ENCODE assay signal across 23 mouse cellular contexts in the genomic region with DNA sequence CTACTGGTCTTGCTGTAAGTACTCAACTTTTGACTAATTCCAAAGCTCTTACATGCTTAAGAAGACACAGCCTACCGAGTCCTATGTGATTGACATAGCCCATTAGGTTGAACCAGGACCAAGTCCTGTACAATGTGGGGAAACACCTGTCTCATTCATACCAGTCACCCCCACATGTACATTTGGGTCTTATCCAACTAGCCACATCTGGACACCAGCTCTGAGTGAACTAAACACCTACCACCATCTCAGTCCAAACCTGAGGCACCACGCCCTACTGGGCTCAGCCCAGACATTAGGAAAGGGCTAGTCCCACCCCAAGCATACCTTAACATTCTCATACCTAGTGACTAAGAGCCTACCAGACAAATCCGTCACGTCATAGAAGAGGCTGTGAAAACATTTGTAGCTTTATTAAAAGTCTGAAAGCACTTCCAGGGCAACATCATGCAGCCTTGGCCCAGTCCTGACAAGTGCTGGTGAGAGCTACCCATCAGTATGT. TPM values are rescaled to one million over a fixed set of nuclear protein-coding genes. Genes with fewer than 3 reads are reported as not detected.
DNase-seq lines count a peak whose midpoint lies in the region; ATAC-seq and TF ChIP-seq lines count a peak whose summit lies in the region.
"Had no signal": no experiment of that assay in that cellular context is flagged by ENCODE, and none has a peak within 500 bp of the region (broad histone marks: within the 10 kb centered on the region; RNA-seq: fewer than 3 reads in every experiment).

No protein-coding gene starts in this region.

- no peak overlapping the region for H3K9ac ChIP-seq in liver, embryonic 13.5 days
- no peak overlapping the region for H3K9ac ChIP-seq in liver, embryonic 11.5 days (ENCODE audit: low read depth, low read length)
- H3K9ac ChIP-seq in lung, postnatal 0 days (replicated peaks; ENCODE audit: low read depth), result no peak overlapping the region
- no peak overlapping the region for H3K9ac ChIP-seq in stomach, postnatal 0 days (ENCODE audit: low read length)
- H3K9ac ChIP-seq: forebrain, postnatal 0 days; heart, embryonic 13.5 days; hindbrain, embryonic 14.5 days had no signal

- H3K4me2 ChIP-seq in liver, embryonic 13.5 days, result no peak overlapping the region
- H3K4me2 ChIP-seq in liver, embryonic 11.5 days, result no peak overlapping the region
- no peak overlapping the region for H3K4me2 ChIP-seq in lung, postnatal 0 days (replicated peaks; ENCODE audit: low read depth, low read length)
- H3K4me2 ChIP-seq in stomach, postnatal 0 days (replicated peaks; ENCODE audit: low read depth), result no peak overlapping the region
- H3K4me2 ChIP-seq: heart, embryonic 13.5 days; hindbrain, embryonic 14.5 days had no signal

- peak; percentile 8; the same call in 1 of the 2 replicates for ATAC-seq in liver, embryonic 13.5 days (ENCODE audit: low read depth)
- no peak for ATAC-seq in liver, embryonic 11.5 days (replicated peaks; ENCODE audit: low FRiP score)
- peak; percentile 53 for ATAC-seq in lung, postnatal 0 days
- peak; percentile 65; the same call in 1 of the 2 replicates for ATAC-seq in stomach, postnatal 0 days (ENCODE audit: low FRiP score, low TSS enrichment)
- ATAC-seq: CD4-positive, CD25-positive, alpha-beta regulatory T cell, adult 4 months; forebrain, embryonic 14.5 days; forebrain, postnatal 0 days; hindbrain, postnatal 0 days had no signal

- peak; percentile 28; the same call in 1 of the 2 replicates for TF ChIP-seq EP300 in lung, postnatal 0 days (IDR thresholded peaks at IDR 0.05)
- TF ChIP-seq EP300 in stomach, postnatal 0 days (optimal IDR thresholded peaks at IDR 0.05), result no peak

- H3K4me3 ChIP-seq in liver, embryonic 13.5 days (replicated peaks), result no peak overlapping the region
- no peak overlapping the region for H3K4me3 ChIP-seq in liver, embryonic 11.5 days (ENCODE audit: low read depth, low read length)
- no peak overlapping the region for H3K4me3 ChIP-seq in lung, postnatal 0 days (ENCODE audit: low read depth, low read length)
- no peak overlapping the region for H3K4me3 ChIP-seq in stomach, postnatal 0 days (ENCODE audit: low read depth, low read length)
- no peak overlapping the region for H3K4me3 ChIP-seq in thymus, adult 2 months (ENCODE audit: control insufficient read depth, insufficient read depth, low read length)
- H3K4me3 ChIP-seq: forebrain, embryonic 10.5 days; gastrocnemius, adult 2 months; heart, embryonic 13.5 days had no signal

- no peak overlapping the region for H3K27ac ChIP-seq in liver, embryonic 13.5 days
- H3K27ac ChIP-seq in liver, embryonic 11.5 days (ENCODE audit: low read depth, low read length), result no peak overlapping the region
- peak overlapping the region; percentile 62; the same call in 1 of the 2 replicates for H3K27ac ChIP-seq in lung, postnatal 0 days (ENCODE audit: low read length)
- 0 out of 2 replicates have a peak overlapping the region, but pooled peaks have one; percentile 24 for H3K27ac ChIP-seq in stomach, postnatal 0 days (replicated peaks)
- H3K27ac ChIP-seq in thymus, adult 2 months (ENCODE audit: control insufficient read depth, insufficient read depth, low read length), result no peak overlapping the region
- H3K27ac ChIP-seq: forebrain, embryonic 10.5 days; gastrocnemius, adult 2 months; heart, embryonic 13.5 days; hindbrain, embryonic 14.5 days; hindbrain, postnatal 0 days had no signal

- no peak for DNase-seq in liver, embryonic 13.5 days
- no peak for DNase-seq in liver, embryonic 11.5 days (ENCODE audit: low spot score)
- no peak for DNase-seq in lung, postnatal 0 days (ENCODE audit: low spot score)
- DNase-seq in lung, postnatal 36 days, result no peak
- DNase-seq in stomach, postnatal 0 days (ENCODE audit: low spot score), result no peak
- no peak for DNase-seq in thymus, adult 2 months
- DNase-seq: adrenal gland, postnatal 10 days; adrenal gland, postnatal 36 days; cerebellum, adult 18-20 months; cerebellum, adult 9-10 months; cerebellum, postnatal 14 days; forebrain, postnatal 0 days; gastrocnemius, adult 2 months; gastrocnemius, postnatal 14 days; heart, adult 18-20 months; heart, postnatal 14 days; heart, postnatal 4 days had no signal

- no peaks in the 10 kb centered on the region for H3K27me3 ChIP-seq in liver, embryonic 13.5 days
- no peaks in the 10 kb centered on the region for H3K27me3 ChIP-seq in liver, embryonic 11.5 days (replicated peaks; ENCODE audit: control insufficient read depth, insufficient read depth, low read length)
- no peaks in the 10 kb centered on the region for H3K27me3 ChIP-seq in lung, postnatal 0 days (replicated peaks; ENCODE audit: insufficient read depth, low read length)
- no peaks in the 10 kb centered on the region for H3K27me3 ChIP-seq in stomach, postnatal 0 days (ENCODE audit: control insufficient read depth, insufficient read depth, low read length)
- no peaks in the 10 kb centered on the region for H3K27me3 ChIP-seq in thymus, adult 2 months (ENCODE audit: control insufficient read depth, insufficient read depth, low read length)
- H3K27me3 ChIP-seq: heart, embryonic 13.5 days had no signal

- TF ChIP-seq CTCF in lung, postnatal 0 days (IDR thresholded peaks at IDR 0.05), result no peak
- TF ChIP-seq CTCF in stomach, postnatal 0 days (IDR thresholded peaks at IDR 0.05; ENCODE audit: low read depth), result no peak
- TF ChIP-seq CTCF in thymus, adult 2 months (IDR thresholded peaks at IDR 0.05; ENCODE audit: borderline replicate concordance, control insufficient read depth, extremely low read depth, insufficient read depth, low read length, poor library complexity), result no peak

- peaks cover 34% of the 10 kb centered on the region for H3K4me1 ChIP-seq in liver, embryonic 13.5 days (replicated peaks)
- H3K4me1 ChIP-seq in liver, embryonic 11.5 days (replicated peaks; ENCODE audit: control insufficient read depth, insufficient read depth, low read length), result no peaks in the 10 kb centered on the region; the same call in 1 of the 2 replicates
- H3K4me1 ChIP-seq in lung, postnatal 0 days (ENCODE audit: insufficient read depth, low read depth, low read length), result peaks cover 34% of the 10 kb centered on the region
- peaks cover 3% of the 10 kb centered on the region for H3K4me1 ChIP-seq in stomach, postnatal 0 days (replicated peaks; ENCODE audit: control insufficient read depth, insufficient read depth)
- H3K4me1 ChIP-seq in thymus, adult 2 months (replicated peaks; ENCODE audit: control insufficient read depth, insufficient read depth, low read length), result no peaks in the 10 kb centered on the region
- H3K4me1 ChIP-seq: forebrain, embryonic 10.5 days had no signal

- 76% methylated on average over 4 of the region's 4 CpGs for WGBS in liver, embryonic 13.5 days (ENCODE audit: insufficient replicate concordance)
- WGBS in liver, embryonic 11.5 days, result 87% methylated on average over 4 of the region's 4 CpGs
- WGBS in lung, postnatal 0 days, result 70% methylated on average over 4 of the region's 4 CpGs
- 73% methylated on average over 4 of the region's 4 CpGs for WGBS in stomach, postnatal 0 days
- WGBS in thymus, adult 2 months, result 93% methylated on average over 4 of the region's 4 CpGs

- TF ChIP-seq POLR2A in thymus, adult 2 months (IDR thresholded peaks at IDR 0.05; ENCODE audit: control insufficient read depth, extremely low read depth, insufficient read depth, low read length, poor library complexity), result no peak

- H3K9me3 ChIP-seq in liver, embryonic 13.5 days (replicated peaks), result no peaks in the 10 kb centered on the region
- H3K9me3 ChIP-seq in liver, embryonic 11.5 days (ENCODE audit: control insufficient read depth, low read length), result no peaks in the 10 kb centered on the region
- no peaks in the 10 kb centered on the region for H3K9me3 ChIP-seq in lung, postnatal 0 days (ENCODE audit: low read length)
- no peaks in the 10 kb centered on the region for H3K9me3 ChIP-seq in stomach, postnatal 0 days (ENCODE audit: control insufficient read depth, low read length)
- H3K9me3 ChIP-seq: forebrain, embryonic 10.5 days; heart, embryonic 13.5 days had no signal

- H3K36me3 ChIP-seq in liver, embryonic 13.5 days, result 0 out of 2 replicates have a peak, but pooled peaks cover 3% of the 10 kb centered on the region
- H3K36me3 ChIP-seq in liver, embryonic 11.5 days (ENCODE audit: control insufficient read depth, insufficient read depth, low read length), result no peaks in the 10 kb centered on the region
- H3K36me3 ChIP-seq in lung, postnatal 0 days (ENCODE audit: insufficient read depth, low read length), result no peaks in the 10 kb centered on the region; the same call in 1 of the 2 replicates
- H3K36me3 ChIP-seq in stomach, postnatal 0 days (ENCODE audit: control insufficient read depth, insufficient read depth, low read length), result no peaks in the 10 kb centered on the region; the same call in 1 of the 2 replicates
- no peaks in the 10 kb centered on the region for H3K36me3 ChIP-seq in thymus, adult 2 months (ENCODE audit: control insufficient read depth, insufficient read depth, low read length)

RNA-seq across cellular contexts. Expression of a gene that starts 49.5 kb away (rescaled TPM):
- polyA plus RNA-seq in liver, embryonic 13.5 days (2015; fragmentation: Nextera tagmentation; extraction: Ambion mirVana), result 112 and 118 TPM in 2 replicates
- 184 and 208 TPM in 2 replicates for polyA plus RNA-seq in liver, embryonic 11.5 days (2014; fragmentation: Nextera tagmentation; extraction: Ambion mirVana)
- 108 and 110 TPM in 2 replicates for polyA plus RNA-seq in lung, postnatal 0 days (2015; fragmentation: Nextera tagmentation; extraction: Ambion mirVana)
- 122 and 123 TPM in 2 replicates for polyA plus RNA-seq in stomach, postnatal 0 days (2015; fragmentation: Nextera tagmentation; extraction: Ambion mirVana)
- 429 and 436 TPM in 2 replicates for polyA plus RNA-seq in thymus, adult 2 months (2012; rRNA removed)

Comparison
In these comparisons a context has a peak if more than half of its experiments do, and no peak if none do; other contexts are left out.
1. H3K27ac ChIP-seq: peak in lung, postnatal 0 days (single experiment) and stomach, postnatal 0 days (single experiment); none in liver, embryonic 13.5 days (single experiment), liver, embryonic 11.5 days (single experiment) and thymus, adult 2 months (single experiment).